Mouse (Mus musculus): ENCODE measurements at regions not wholly inside any gene's neighbourhood (a gene's known extent, or its start where the extent isn't known, plus 50 kb on each side); places are given as distances from the start of the nearest gene placed in this dataset.
"Not testable (repeated sequence)": the region's sequence is repeated elsewhere in the genome, so short reads cannot be mapped to it uniquely, and the experiment has no call there.

- not testable (repeated sequence) for DNase-seq (ENCODE audit: inconsistent ontology term)
These were observed 88.4 kb upstream of the Slc2a12 start for GRCm38 (mm10) chr10:22556401-22556800.

DNA sequence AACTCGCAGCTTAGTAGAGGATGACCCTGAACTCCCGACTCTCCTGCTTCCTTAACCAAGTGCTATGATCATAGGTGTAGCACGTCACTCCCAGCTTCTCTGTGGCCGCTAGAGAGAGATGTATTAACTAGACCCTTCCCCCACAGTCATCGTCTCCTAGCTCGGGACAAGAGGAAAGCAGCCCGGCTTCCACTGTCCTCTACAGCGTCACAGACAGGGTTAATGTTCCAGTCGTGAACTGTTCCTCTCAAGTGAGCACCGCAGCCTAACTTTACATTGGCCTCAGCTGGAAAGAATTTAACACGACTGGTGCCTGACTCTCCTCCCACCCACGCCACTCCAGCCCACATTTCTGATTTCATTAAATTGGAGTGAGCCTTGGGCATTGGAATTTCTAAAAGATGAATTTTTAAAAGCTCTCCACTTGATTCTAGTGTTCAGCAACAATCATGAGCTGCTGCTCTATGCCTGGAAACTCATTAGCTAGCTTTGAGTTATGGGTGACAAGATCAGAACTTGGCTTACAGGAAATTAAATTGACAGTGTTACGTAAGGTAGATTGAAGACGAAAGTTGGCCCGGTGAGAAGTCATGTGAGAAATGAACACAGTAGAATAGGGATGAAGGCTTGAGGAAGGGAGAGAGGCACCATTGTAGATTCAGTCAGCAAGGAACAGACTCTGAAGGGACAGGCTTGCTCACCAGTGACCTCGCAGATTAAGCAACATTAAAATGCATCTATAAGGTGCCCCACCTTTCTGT lies 75.4 kb upstream of the Slc2a12 start:
- DNase-seq (ENCODE audit: inconsistent ontology term), result not testable (repeated sequence)

- DNase-seq (ENCODE audit: inconsistent ontology term), result not testable (repeated sequence)
These were observed 70.8 kb upstream of the Slc2a12 start for GRCm38 (mm10) chr10:22574048-22574447.

DNA sequence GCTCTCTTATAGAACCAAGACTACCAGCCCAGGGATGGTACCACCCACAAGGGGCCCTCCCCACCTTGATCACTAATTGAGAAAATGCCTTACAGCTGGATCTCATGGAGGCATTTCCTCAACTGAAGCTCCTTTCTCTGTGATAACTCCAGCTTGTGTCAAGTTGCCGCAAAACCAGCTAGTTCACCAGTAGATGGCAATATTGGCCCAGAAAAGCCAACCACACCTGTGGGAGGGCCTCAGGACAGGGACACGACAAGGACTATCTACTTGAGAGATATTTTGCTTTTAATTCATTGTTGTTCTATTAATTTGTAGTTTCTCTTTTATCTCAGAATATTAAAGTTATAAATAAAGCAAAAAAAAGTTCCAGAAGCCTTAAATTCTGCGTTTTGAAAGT lies 65.4 kb upstream of the Slc2a12 start:
- peak; percentile 36 for DNase-seq (ENCODE audit: inconsistent ontology term)

DNA sequence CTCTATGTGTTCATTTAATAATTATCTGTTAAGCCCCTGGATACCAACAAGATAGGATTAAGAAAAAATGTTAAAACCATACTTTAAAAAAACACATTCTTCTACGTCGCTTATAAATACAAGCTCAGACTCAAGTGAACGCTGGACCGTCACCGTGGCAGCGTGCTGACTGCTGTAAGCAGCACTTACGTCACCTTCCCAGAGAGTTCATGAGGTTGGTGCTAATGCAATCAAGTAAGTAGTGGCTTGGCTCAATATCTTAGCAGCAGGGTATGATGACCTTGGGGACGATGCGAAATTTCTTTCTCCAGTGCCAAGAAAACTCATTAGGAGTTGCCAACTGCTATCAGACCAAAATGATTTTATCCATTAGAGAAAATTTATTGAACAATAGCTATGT lies 63.5 kb upstream of the Slc2a12 start:
- DNase-seq (ENCODE audit: inconsistent ontology term), result not testable (repeated sequence)

DNA sequence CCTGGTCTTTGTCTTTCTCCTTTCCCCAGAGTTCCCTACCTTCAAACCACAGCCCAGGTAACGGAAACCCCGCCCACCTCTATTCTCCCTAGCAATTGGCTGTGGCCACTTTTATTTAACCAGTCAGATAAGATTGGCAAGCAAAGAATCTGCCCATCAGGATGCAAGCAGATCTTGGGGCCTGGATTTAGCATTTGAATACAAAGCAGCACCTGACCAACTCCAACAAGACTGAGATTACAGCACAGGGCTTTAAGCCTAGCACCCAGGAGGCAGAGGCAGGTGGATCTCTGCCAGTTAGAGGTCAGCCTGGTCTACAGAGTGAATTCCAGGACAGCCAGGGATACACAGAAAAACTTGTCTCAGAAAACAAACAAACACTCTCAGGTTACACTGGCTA lies 61.5 kb upstream of the Slc2a12 start:
- not testable (repeated sequence) for DNase-seq (ENCODE audit: inconsistent ontology term)

GRCm38 (mm10) chr10:22588587-22588986 lies 56.2 kb upstream of the Slc2a12 start:
- not testable (repeated sequence) for DNase-seq (ENCODE audit: inconsistent ontology term)

GRCm38 (mm10) chr10:22591664-22592063 lies 53.1 kb upstream of the Slc2a12 start:
- not testable (repeated sequence) for DNase-seq (ENCODE audit: inconsistent ontology term)

GRCm38 (mm10) chr10:22592189-22592603 lies 52.6 kb upstream of the Slc2a12 start:
- peak; percentile 15 for DNase-seq (ENCODE audit: inconsistent ontology term)

DNA sequence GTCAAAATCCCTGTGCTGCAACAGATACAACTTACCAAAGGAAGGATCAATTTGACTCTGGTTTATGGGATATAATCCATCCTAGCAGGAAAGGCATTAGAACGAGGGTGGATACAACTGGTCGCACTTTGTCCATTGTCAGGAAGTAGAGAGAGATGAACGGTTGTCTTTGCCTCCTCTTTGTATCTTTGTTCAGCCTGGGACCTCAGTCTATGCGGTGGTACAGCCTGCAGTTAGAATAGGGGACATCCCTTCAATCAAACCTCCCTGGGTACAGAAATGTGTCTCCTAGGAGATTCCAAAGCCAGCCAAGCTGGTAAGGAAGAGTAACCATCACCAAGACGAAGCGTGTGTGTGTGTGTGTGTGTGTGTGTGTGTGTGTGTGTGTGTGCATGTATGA lies 52.1 kb upstream of the Slc2a12 start:
- DNase-seq (ENCODE audit: inconsistent ontology term), result not testable (repeated sequence)

Measured in Muller cell, postnatal 12 days (primary cell).